Mouse (Mus musculus) hematopoietic multipotent progenitor cell, adult 10-12 weeks (in vitro differentiated cells): ENCODE results near the gene Eif2b5. TPM values are rescaled to one million over a fixed set of nuclear protein-coding genes. Genes with fewer than 3 reads are reported as not detected.

Experiments
- polyA plus RNA-seq: library from polyadenylated mRNA; stranded (reverse); fragments of >175 nt; gene quantifications from 2 replicates; pipeline ENCODE4 v1.2.3, GENCODE M21; 2012; ENCODE audit warnings: low replicate concordance

Eif2b5 gene
- 12.9 and 17.4 TPM in 2 replicates for polyA plus RNA-seq

GRCm38 (mm10) chr16:20498677-20499475 lies at the start of gene Eif2b5:
TSS of gene Eif2b5 (plus strand) at chr16:20498817.

GRCm38 (mm10) chr16:20516726-20517201 lies 18.1 kb downstream of the Eif2b5 start, which contains the start of gene Dvl3:
TSS of gene Dvl3 (plus strand) at chr16:20516982.

DNA sequence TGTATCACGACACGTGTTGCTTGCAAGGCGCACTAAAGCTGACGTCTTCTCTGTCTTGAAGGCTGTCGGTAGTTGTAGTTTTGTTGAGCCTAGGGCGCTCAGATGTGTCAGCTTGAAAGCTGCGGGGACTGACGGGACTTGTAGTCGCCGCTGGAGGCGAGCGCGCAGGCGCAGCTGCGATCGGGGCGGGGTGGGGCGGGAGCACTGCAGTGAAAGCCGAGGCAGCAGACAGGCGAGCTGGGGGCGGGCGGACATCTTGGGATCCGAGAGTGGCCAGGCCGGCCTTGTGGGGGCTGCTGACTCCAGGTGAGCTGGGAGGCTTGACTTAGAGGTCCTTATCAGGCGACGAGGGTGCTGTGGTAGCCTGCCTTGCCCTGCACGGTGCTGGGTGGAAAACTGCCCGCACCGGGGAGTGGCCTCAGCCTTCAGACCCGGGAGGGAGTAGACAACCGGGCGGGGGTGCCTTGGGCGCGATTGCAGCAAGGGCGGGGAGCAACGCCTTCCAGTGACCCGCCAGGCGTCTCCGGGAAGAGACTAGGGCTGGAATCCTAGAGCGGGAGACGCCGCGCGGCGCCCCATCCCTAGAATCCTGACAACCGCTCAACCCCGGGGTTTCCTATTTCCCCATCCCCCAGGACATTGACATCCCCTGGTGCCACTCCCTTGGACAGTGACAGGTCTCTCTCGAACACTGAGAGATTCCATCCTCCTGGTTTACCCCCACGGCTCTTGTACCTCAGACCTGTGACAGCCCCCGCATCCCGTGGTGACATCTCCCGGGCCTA lies 36.9 kb downstream of the Eif2b5 start, which contains the start of gene Ap2m1:
TSS of gene Ap2m1 (plus strand) at position 183 of the 785 bp plus-strand sequence.

DNA sequence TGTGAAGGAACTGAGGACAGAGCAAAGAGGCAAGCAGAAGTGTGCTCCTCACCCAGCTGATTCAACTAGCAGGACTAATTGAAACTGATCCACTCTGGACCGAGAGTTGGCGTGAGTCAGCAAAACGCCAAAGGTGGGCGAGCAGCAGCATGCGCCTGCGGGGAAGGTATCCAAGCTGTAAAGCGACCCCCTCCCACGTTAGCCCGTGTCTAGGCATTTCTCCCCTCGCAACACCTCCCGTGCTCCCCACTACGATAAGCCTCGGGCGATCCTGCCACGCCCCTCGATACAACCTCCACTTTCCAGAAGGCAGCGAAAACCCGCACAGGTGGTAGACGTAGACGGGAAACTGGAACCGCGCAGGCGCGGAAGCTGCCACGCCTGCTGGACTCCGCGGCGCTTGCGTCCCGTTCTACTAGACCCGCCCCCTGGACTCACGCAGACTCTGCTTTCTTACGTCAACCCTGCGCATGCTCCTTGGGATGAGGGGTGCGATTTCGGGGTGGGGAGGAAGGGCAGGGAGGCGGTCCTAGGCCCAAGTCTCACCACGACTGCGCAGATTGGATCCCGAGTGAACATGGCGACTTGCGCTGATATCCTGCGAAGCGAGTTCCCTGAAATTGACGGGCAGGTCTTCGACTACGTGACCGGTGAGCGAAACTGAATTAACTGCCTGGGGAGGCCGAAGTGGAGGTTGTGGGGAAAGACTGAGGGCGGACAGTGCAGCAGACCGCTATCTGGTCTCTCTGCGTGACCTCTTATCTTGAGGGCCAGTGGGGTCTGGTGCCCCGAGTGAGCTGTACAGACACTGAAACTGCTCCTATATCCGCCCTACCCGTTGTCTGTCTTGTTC lies 49.7 kb downstream of the Eif2b5 start, which contains the start of gene Abcf3:
TSS of gene Abcf3 (plus strand) at position 482 of the 853 bp plus-strand sequence.

Other genes starting within 250 kb of the Eif2b5 start
- 120 and 194 TPM in 2 replicates for gene Parl, start 196.4 kb upstream of the Eif2b5 start, polyA plus RNA-seq
- gene Cyp2ab1, start 173.4 kb upstream of the Eif2b5 start, polyA plus RNA-seq: 1.6 and 2.7 TPM in 2 replicates
- gene Abcc5, start 72.4 kb upstream of the Eif2b5 start, polyA plus RNA-seq: 4.6 and 8.1 TPM in 2 replicates
- 31.2 and 61.5 TPM in 2 replicates for gene Dvl3, start 18.2 kb downstream of the Eif2b5 start, polyA plus RNA-seq
- gene Ap2m1, start 36.7 kb downstream of the Eif2b5 start, polyA plus RNA-seq: 63.6 and 66.9 TPM in 2 replicates
- 28.8 and 31.8 TPM in 2 replicates for gene Abcf3, start 49.8 kb downstream of the Eif2b5 start, polyA plus RNA-seq
- gene Vwa5b2, start 90.7 kb downstream of the Eif2b5 start, polyA plus RNA-seq: 0.04 and 0.05 TPM in 2 replicates
- gene Eef1akmt4, start 112.8 kb downstream of the Eif2b5 start, polyA plus RNA-seq: 0.40 and 5.7 TPM in 2 replicates
- not detected in 2 replicates for gene Gm49333, start 112.8 kb downstream of the Eif2b5 start, polyA plus RNA-seq
- gene Alg3, start 112.9 kb downstream of the Eif2b5 start, polyA plus RNA-seq: 12.4 and 14.8 TPM in 2 replicates
- 0.65 and 2.3 TPM in 2 replicates for gene Camk2n2, start 122.5 kb downstream of the Eif2b5 start, polyA plus RNA-seq
- not detected in 2 replicates for gene Ece2, start 131.0 kb downstream of the Eif2b5 start, polyA plus RNA-seq
- 104 and 180 TPM in 2 replicates for gene Psmd2, start 152.8 kb downstream of the Eif2b5 start, polyA plus RNA-seq
- 484 and 1,061 TPM in 2 replicates for gene Eif4g1, start 169.5 kb downstream of the Eif2b5 start, polyA plus RNA-seq
- 4.5 and 6.6 TPM in 2 replicates for gene Fam131a, start 194.4 kb downstream of the Eif2b5 start, polyA plus RNA-seq
- 0.23 and 5.3 TPM in 2 replicates for gene Polr2h, start 218.8 kb downstream of the Eif2b5 start, polyA plus RNA-seq
- 3.0 and 6.2 TPM in 2 replicates for gene Clcn2, start 218.9 kb downstream of the Eif2b5 start, polyA plus RNA-seq
- gene Chrd, start 234.3 kb downstream of the Eif2b5 start, polyA plus RNA-seq: not detected in 2 replicates
- not detected in 2 replicates for gene Thpo, start 235.7 kb downstream of the Eif2b5 start, polyA plus RNA-seq